Mouse (Mus musculus) heart, postnatal 36 days (tissue): ENCODE data around the gene Ivd. TPM values are rescaled to one million over a fixed set of nuclear protein-coding genes. Genes with fewer than 3 reads are reported as not detected.

Source experiments
- DNase-seq, 2 experiments: peaks; one replicate each; pipeline ENCODE4 v3.0.0; 2021 to 2022
- intact Hi-C: fragments of 180-260 bp; cut with DNase I; formaldehyde crosslinking; loops from one replicate; pipeline ENCODE4 v1.15.1; 2025
- total RNA-seq, 2 experiments: library from RNA; stranded (reverse); gene quantifications; 2 replicates each; pipeline ENCODE4 v1.2.3; 2021

Ivd gene
- total RNA-seq, 2 experiments from 2014 or later, result 340 to 367 TPM

- no peak for DNase-seq
- intact Hi-C loops, result loop anchor here (5.0 to 10.0 kb wide), 3 partner anchors 74 to 496 kb away; partner anchors contain the start of gene Eif2ak4
These were observed 19.3 kb downstream of the Ivd start for GRCm38 (mm10) chr2:118881019-118881418.

DNA sequence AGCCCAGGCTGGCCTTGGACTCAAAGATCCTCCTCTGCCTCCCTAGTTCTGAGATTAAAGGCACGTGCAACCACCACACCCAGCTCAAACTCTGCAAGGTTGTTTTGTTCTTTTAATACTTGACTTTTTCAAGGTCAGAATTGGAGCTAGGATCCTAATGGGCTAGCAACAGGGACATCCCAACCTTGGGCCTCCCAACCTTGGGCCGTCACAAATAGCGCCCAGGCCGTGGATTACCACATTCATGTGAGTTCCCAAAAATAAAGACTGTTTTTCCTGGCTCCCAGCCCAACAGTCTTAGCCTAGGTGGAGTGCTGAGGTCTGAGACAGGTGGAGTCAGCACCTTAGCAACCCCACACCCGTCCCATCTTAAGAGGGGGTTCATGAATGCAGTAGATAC, 20.2 kb downstream of the Ivd start:
- no peak for DNase-seq
- intact Hi-C loops, result loop anchor here (2.0 to 10.0 kb wide), 4 partner anchors 75 to 497 kb away; partner anchors contain the start of gene Eif2ak4

GRCm38 (mm10) chr2:118882840-118883679, 21.3 kb downstream of the Ivd start:
- intact Hi-C loops, result loop anchor here (1.0 to 10.0 kb wide), 8 partner anchors 76 to 498 kb away; partner anchors contain the start of gene Eif2ak4
- DNase-seq, result peak; percentile 90 to 96

DNA sequence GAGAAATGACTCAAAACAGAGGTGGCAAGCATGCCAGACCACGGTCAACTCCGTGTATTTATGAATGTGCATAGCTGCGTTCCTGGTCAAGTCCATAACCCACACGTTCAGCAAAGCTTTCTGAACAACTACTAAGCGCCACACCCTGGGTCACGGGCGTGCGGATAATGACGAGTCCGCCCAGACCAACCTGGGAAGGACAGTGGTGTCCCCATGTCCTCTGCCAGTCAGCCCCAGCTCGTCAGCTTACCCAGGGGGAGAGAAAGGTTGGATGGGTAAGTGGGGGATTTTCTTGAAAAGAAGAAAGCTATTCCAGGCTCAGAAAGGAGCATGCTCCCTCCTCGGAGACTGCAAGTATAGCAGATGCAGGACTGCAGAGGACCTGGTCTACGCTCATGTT, 25.7 kb downstream of the Ivd start:
- DNase-seq, result no peak
- intact Hi-C loops, result loop anchor here (10.0 kb wide), 1 partner anchor 503 kb away; the partner anchor contains the start of gene Eif2ak4

GRCm38 (mm10) chr2:118887845-118888548, 26.2 kb downstream of the Ivd start:
- intact Hi-C loops, result loop anchor here (10.0 kb wide), 1 partner anchor 503 kb away; the partner anchor contains the start of gene Eif2ak4
- DNase-seq, result no peak

GRCm38 (mm10) chr2:118891173-118891572, 29.4 kb downstream of the Ivd start:
- no peak for DNase-seq
- intact Hi-C loops, result no loop called here

- intact Hi-C loops, result no loop called here
- peak; percentile 32 to 59 for DNase-seq
These were observed 34.5 kb downstream of the Ivd start for GRCm38 (mm10) chr2:118895990-118896913.

DNA sequence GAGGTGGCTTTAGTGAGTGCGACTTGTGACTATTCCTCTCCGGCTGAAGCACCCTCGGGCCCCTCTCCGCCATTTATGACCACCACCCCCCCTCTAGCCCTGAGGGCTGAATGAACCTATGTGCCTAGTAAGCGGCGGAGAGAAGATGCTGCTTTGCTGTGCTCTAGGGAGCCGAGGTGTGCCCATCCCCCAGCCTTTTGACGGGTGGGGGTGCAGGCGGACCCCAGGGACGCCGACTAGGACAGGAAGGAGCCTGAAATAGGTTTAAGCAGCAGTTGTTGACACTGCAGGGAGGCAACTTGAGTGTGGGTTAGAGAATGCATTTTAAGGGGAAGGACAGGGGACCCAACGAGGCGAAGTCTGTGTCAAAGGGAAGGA, 35.1 kb downstream of the Ivd start:
- intact Hi-C loops, result no loop called here
- DNase-seq, result no peak

GRCm38 (mm10) chr2:118897392-118897791, 35.6 kb downstream of the Ivd start:
- no peak for DNase-seq
- intact Hi-C loops, result no loop called here

- intact Hi-C loops, result no loop called here
- no peak for DNase-seq
These were observed 36.1 kb downstream of the Ivd start for GRCm38 (mm10) chr2:118897808-118898207.

DNA sequence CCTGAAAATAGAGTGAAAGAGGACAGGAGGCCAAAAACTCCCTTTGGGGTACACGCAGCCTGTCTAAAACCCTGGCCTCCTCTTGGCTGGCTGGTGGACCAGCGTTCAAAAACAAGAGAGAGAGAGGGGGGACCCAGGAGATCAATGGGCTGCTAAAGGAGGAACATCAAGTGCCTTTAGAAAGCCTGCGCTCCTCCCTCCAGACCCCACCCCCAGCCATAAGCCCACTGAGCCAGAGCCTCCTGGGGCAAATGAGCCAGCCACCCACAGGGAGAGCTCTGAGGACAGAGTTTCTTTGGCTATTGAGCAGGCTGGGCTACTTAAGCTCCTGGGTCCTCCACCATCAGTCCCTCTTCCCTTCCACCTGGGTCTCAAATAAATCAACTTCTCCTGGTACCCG, 37.0 kb downstream of the Ivd start:
- intact Hi-C loops, result no loop called here
- DNase-seq, result no peak

- DNase-seq, result no peak
- intact Hi-C loops, result no loop called here
These were observed 37.6 kb downstream of the Ivd start for GRCm38 (mm10) chr2:118899306-118899705.

DNA sequence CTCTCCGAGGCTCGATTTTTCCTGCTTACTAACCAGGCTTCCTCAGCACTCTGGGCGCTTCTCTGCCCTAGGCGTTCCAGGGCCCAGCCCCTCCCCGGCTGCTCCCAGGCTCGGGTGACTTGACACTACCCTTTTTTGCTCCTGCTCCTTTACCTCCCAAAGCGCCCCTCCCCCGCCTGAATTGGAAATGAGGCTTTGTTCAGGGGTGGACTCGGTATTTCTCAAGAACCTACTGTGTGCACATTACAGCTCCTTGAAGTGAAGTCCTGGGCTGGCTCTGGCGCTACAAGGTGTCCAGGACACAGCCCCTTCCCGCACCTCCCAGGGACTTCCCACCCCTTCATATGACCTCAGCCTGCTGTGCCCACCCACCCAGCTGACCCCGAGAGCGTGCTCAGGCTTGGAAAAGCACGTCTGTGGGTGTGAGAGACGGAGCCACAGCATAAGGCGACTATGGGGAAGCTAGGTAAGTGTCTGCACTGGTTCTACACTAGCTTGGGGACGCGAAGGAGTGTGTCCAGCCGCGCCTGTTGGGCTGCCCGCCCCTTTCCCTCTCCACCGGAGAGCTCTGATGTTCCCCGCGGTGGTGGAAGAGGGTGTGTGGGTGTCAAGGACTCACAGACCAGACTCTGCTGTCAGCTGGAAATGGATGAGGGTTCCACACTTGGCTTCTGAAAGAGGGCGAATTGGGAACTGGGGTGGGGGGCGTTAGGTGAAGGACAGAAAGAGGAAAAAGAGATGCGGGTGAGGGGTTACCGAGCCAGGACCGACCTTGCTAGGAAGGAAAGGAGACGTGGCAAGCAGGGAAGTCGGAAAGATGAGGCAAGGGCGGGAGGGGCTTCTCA, 38.4 kb downstream of the Ivd start, which contains the start of gene Bahd1:
TSS of gene Bahd1 (plus strand) at position 397 of the 845 bp plus-strand sequence.
- DNase-seq, result peak in 1 of 2 experiments; percentile 26
- intact Hi-C loops, result loop anchor here (10.0 kb wide), 1 partner anchor 285 kb away; no protein-coding TSS in a partner anchor

DNA sequence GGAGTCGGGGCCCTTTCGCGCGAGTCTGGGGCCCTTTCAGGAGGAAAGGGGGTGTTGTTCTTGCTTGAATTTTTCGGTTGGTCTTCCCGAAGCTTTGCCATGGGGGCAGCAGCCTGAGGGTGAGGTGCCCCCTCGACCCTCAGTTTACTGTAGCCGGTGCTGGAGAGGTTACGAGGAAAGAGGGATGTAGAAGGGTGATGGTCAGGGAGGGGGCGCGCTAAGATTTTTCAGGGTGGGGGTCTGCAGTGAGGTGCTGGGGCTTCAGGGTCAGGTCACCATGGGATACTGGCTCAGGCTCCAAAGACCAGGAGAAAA, 39.0 kb downstream of the Ivd start:
- peak in 1 of 2 experiments; percentile 19 for DNase-seq
- intact Hi-C loops, result loop anchor here (10.0 kb wide), 1 partner anchor 284 kb away; no protein-coding TSS in a partner anchor

- peak; percentile 96 to 97 for DNase-seq
- intact Hi-C loops, result loop anchor here (1.0 to 10.0 kb wide), 2 partner anchors 25 to 283 kb away; partner anchors contain the start of gene Chst14
These were observed 39.6 kb downstream of the Ivd start for GRCm38 (mm10) chr2:118901175-118902031.

GRCm38 (mm10) chr2:118902051-118903025, 40.6 kb downstream of the Ivd start:
- DNase-seq, result peak; percentile 55 to 65
- intact Hi-C loops, result loop anchor here (1.0 to 10.0 kb wide), 2 partner anchors 24 to 282 kb away; partner anchors contain the start of gene Chst14

DNA sequence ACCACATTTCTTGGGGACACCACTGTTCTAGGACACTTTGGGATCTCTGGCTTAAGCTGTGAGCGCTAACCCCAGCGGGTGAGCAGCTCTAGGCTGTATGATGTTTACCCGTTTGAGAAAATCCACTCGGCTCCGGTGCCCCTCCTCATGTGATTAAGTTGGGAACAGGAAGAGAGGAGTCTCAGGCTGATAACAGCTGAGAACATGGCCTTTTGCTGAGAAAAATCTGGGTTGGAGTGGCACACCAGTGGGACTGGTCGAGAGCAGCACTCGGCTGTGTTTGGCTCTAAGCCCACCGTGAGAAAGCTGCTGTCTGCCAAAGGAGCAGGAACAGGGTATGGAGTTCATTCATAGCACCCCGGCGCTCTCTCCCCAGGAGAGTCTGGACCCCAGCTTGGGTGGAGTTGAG, 41.6 kb downstream of the Ivd start:
- DNase-seq, result peak in 1 of 2 experiments; percentile 29
- intact Hi-C loops, result loop anchor here (10.0 kb wide), 1 partner anchor 281 kb away; no protein-coding TSS in a partner anchor
